Mouse (Mus musculus): ENCODE results near the gene Calm5.

DNA sequence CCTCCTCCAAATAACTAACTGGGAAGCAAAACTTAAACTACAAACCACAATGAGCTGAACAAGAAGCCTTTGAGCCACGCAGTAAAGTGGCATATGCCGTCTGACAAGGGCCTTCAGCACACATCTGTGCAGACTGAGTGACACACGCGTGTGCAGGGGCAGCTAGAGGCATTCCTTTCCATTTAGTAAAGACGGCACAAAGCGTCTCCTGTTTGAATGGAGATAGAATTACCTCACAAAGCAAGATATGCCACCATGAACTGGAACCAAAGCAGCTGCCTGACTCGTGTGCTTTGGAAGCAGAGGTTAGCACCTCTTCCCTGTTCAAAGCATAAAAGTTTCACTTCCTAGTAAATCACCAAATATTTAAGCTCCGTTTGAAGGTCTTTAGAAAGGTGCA lies 36.1 kb downstream of the Calm5 start:
- TF ChIP-seq CTCF (conservative IDR thresholded peaks at IDR 0.05; ENCODE audit: low read length) (no peak), POU5F1 (IDR thresholded peaks at IDR 0.05; ENCODE audit: borderline replicate concordance, low read length) (no peak)

Data from E14TG2a.4 (cell line).